ENCODE assay signal across 8 mouse cellular contexts in the genomic region with DNA sequence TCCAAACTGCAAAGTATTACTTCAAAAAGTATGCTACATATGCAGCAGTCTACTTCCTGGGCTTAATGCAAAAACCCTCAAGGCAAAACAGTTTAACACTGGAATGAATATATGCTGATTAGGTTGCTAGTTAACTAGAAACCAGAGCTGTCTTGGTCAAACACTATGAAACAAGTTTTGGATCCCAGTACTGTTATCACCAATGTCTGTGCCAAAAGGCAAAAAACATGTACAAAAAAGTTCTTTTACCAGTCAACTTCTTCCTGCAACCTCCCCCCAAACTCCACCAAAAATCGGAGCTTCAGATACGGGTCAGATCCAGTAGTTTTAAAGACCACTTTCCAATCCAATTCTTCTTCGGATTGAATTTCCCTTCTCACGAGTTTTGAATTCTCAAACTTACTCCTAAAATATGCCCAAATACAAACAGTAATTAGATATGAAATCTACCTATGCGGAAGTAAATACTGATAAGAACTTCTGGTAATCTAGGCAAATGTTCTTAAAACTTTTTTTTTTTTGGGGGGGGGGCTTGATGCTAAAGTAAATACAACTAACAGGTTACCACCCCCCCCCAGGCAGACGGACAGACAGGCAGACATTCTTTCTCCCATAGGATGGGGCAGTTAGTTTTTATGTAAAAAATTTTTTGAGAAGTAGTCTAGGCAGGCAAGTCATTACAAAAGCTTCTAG. TPM values are rescaled to one million over a fixed set of nuclear protein-coding genes. Genes with fewer than 3 reads are reported as not detected.
DNase-seq lines count a peak whose midpoint lies in the region; ATAC-seq and TF ChIP-seq lines count a peak whose summit lies in the region.

No protein-coding gene starts in this region.

- DNase-seq in lung, postnatal 36 days, result no peak
- no peak for DNase-seq in cerebellum, postnatal 25 days
- DNase-seq in testis, postnatal 14 days (ENCODE audit: low spot score), result no peak

- peaks cover 14% of the 10 kb centered on the region for H3K36me3 ChIP-seq in lung, embryonic 15.5 days
- 0 out of 2 replicates have a peak, but pooled peaks cover 4% of the 10 kb centered on the region for H3K36me3 ChIP-seq in embryonic facial prominence, embryonic 15.5 days
- peaks cover 11% of the 10 kb centered on the region; the same call in 1 of the 2 replicates for H3K36me3 ChIP-seq in intestine, postnatal 0 days (ENCODE audit: control insufficient read depth, insufficient read depth)
- no peaks in the 10 kb centered on the region for H3K36me3 ChIP-seq in neural tube, embryonic 14.5 days (ENCODE audit: control insufficient read depth, insufficient read depth, low read length)

- peaks cover 16% of the 10 kb centered on the region for H3K4me1 ChIP-seq in lung, embryonic 15.5 days
- H3K4me1 ChIP-seq in embryonic facial prominence, embryonic 15.5 days, result peaks cover 14% of the 10 kb centered on the region; the same call in 1 of the 2 replicates
- no peaks in the 10 kb centered on the region for H3K4me1 ChIP-seq in intestine, postnatal 0 days (replicated peaks; ENCODE audit: control insufficient read depth, insufficient read depth, low read length)
- H3K4me1 ChIP-seq in neural tube, embryonic 14.5 days (ENCODE audit: control insufficient read depth, insufficient read depth, low read length), result peaks cover 14% of the 10 kb centered on the region

- no peak for TF ChIP-seq CTCF in intestine, postnatal 0 days (IDR thresholded peaks at IDR 0.05; ENCODE audit: low read depth)

- peak overlapping the region; percentile 100 for H3K9ac ChIP-seq in lung, embryonic 15.5 days
- peak overlapping the region; percentile 87 for H3K9ac ChIP-seq in embryonic facial prominence, embryonic 15.5 days
- H3K9ac ChIP-seq in intestine, postnatal 0 days (ENCODE audit: low read depth, low read length), result peak overlapping the region; percentile 94
- peak overlapping the region; percentile 99 for H3K9ac ChIP-seq in neural tube, embryonic 14.5 days (replicated peaks; ENCODE audit: low read depth, low read length)

- H3K4me3 ChIP-seq in lung, embryonic 15.5 days, result peak overlapping the region; percentile 99
- peak overlapping the region; percentile 78 for H3K4me3 ChIP-seq in embryonic facial prominence, embryonic 15.5 days (replicated peaks)
- peak overlapping the region; percentile 91 for H3K4me3 ChIP-seq in intestine, postnatal 0 days (ENCODE audit: low read depth, low read length)
- peak overlapping the region; percentile 95 for H3K4me3 ChIP-seq in neural tube, embryonic 14.5 days (ENCODE audit: low read depth, low read length)

- H3K4me2 ChIP-seq in lung, embryonic 15.5 days, result peak overlapping the region; percentile 65
- peak overlapping the region; percentile 58 for H3K4me2 ChIP-seq in embryonic facial prominence, embryonic 15.5 days (replicated peaks)
- peak overlapping the region; percentile 80 for H3K4me2 ChIP-seq in intestine, postnatal 0 days (replicated peaks; ENCODE audit: low read depth)
- peak overlapping the region; percentile 73 for H3K4me2 ChIP-seq in neural tube, embryonic 14.5 days (ENCODE audit: low read depth, low read length)

- H3K27ac ChIP-seq in lung, embryonic 15.5 days, result peak overlapping the region; percentile 99
- peak overlapping the region; percentile 98 for H3K27ac ChIP-seq in embryonic facial prominence, embryonic 15.5 days (replicated peaks)
- peak overlapping the region; percentile 100 for H3K27ac ChIP-seq in intestine, postnatal 0 days (ENCODE audit: low read depth, low read length)
- H3K27ac ChIP-seq in neural tube, embryonic 14.5 days (ENCODE audit: low read depth, low read length), result peak overlapping the region; percentile 97

- ATAC-seq in lung, embryonic 15.5 days (ENCODE audit: borderline replicate concordance, extremely low read depth, low FRiP score, low TSS enrichment), result no peak
- ATAC-seq in embryonic facial prominence, embryonic 15.5 days (ENCODE audit: insufficient number of reproducible peaks, low FRiP score, low TSS enrichment, low read depth), result no peak
- ATAC-seq in intestine, postnatal 0 days, result no peak
- ATAC-seq in neural tube, embryonic 14.5 days (ENCODE audit: low read depth), result no peak
- ATAC-seq in CD4-positive, CD25-positive, alpha-beta regulatory T cell, adult 4 months, result no peak

- no peaks in the 10 kb centered on the region for H3K9me3 ChIP-seq in lung, embryonic 15.5 days
- no peaks in the 10 kb centered on the region for H3K9me3 ChIP-seq in embryonic facial prominence, embryonic 15.5 days (replicated peaks)
- no peaks in the 10 kb centered on the region for H3K9me3 ChIP-seq in intestine, postnatal 0 days (ENCODE audit: control insufficient read depth)
- no peaks in the 10 kb centered on the region for H3K9me3 ChIP-seq in neural tube, embryonic 14.5 days (ENCODE audit: control insufficient read depth, low read length)

- no peaks in the 10 kb centered on the region for H3K27me3 ChIP-seq in lung, embryonic 15.5 days
- no peaks in the 10 kb centered on the region for H3K27me3 ChIP-seq in embryonic facial prominence, embryonic 15.5 days
- no peaks in the 10 kb centered on the region for H3K27me3 ChIP-seq in intestine, postnatal 0 days (replicated peaks; ENCODE audit: control insufficient read depth, insufficient read depth, low read length)
- H3K27me3 ChIP-seq in neural tube, embryonic 14.5 days (ENCODE audit: control insufficient read depth, insufficient read depth, low read length), result no peaks in the 10 kb centered on the region; the same call in 1 of the 2 replicates

- WGBS in lung, embryonic 15.5 days, result 11% methylated on average over 6 of the region's 6 CpGs
- 8% methylated on average over 6 of the region's 6 CpGs for WGBS in embryonic facial prominence, embryonic 15.5 days
- 6% methylated on average over 6 of the region's 6 CpGs for WGBS in intestine, postnatal 0 days
- 27% methylated on average over 6 of the region's 6 CpGs for WGBS in neural tube, embryonic 14.5 days

RNA-seq across cellular contexts. Expression of a gene that starts 1.2 kb away (rescaled TPM):
- 34.2 and 39.0 TPM in 2 replicates for polyA plus RNA-seq in lung, embryonic 15.5 days (2015; fragmentation: Nextera tagmentation; extraction: Ambion mirVana)
- polyA plus RNA-seq in embryonic facial prominence, embryonic 15.5 days (2015; fragmentation: Nextera tagmentation; extraction: Ambion mirVana), result 39.8 and 40.7 TPM in 2 replicates
- polyA plus RNA-seq in intestine, postnatal 0 days (2015; fragmentation: Nextera tagmentation; extraction: Ambion mirVana), result 16.8 and 20.9 TPM in 2 replicates
- 48.9 and 50.5 TPM in 2 replicates for polyA plus RNA-seq in neural tube, embryonic 14.5 days (2014; fragmentation: Nextera tagmentation; extraction: Ambion mirVana)
- 10 to 100 TPM; 61.2 to 71.5 TPM for polyA plus RNA-seq in CD4-positive, CD25-positive, alpha-beta regulatory T cell, adult 4 months (2017; shearing (Covaris generic))
